Mouse (Mus musculus) left cerebral cortex, postnatal 10 days (tissue): ENCODE measurements around the gene Muc13. TPM values are rescaled to one million over a fixed set of nuclear protein-coding genes. Genes with fewer than 3 reads are reported as not detected.
A peak's percentile ranks its signal among the peaks of the same experiment; 100 is the strongest.

Experiments used
- DNase-seq, 2 experiments: peaks; one replicate each; pipeline ENCODE4 v3.0.0; 2021 to 2022; ENCODE audit warnings: low spot score in 2 of 2, mixed read lengths in 1 of 2; ENCODE audit errors: extremely low spot score in 1 of 2
- intact Hi-C: fragments of 180-260 bp; cut with DNase I; formaldehyde crosslinking; loops from one replicate; pipeline ENCODE4 v1.15.1; 2025
- total RNA-seq, 2 experiments: library from RNA; stranded (reverse); gene quantifications; 2 replicates each; pipeline ENCODE4 v1.2.3; 2021

The Muc13 gene
- total RNA-seq, 2 experiments from 2014 or later = not detected

- DNase-seq = no peak
- intact Hi-C loops = no loop called here
These were observed 27.1 kb upstream of the Muc13 start for GRCm38 (mm10) chr16:33766757-33767156.

GRCm38 (mm10) chr16:33768491-33769278 lies 25.2 kb upstream of the Muc13 start:
- intact Hi-C loops = no loop called here
- DNase-seq = no peak

GRCm38 (mm10) chr16:33769848-33770247 lies 24.0 kb upstream of the Muc13 start:
- intact Hi-C loops = no loop called here
- no peak for DNase-seq

GRCm38 (mm10) chr16:33770778-33771454 lies 22.9 kb upstream of the Muc13 start:
- intact Hi-C loops = no loop called here
- DNase-seq = no peak

GRCm38 (mm10) chr16:33772809-33773208 lies 21.0 kb upstream of the Muc13 start:
- intact Hi-C loops = no loop called here
- DNase-seq = no peak

GRCm38 (mm10) chr16:33774972-33775371 lies 18.9 kb upstream of the Muc13 start:
- peak in 1 of 2 experiments; percentile 45 for DNase-seq
- intact Hi-C loops = no loop called here

GRCm38 (mm10) chr16:33775733-33776335 lies 18.0 kb upstream of the Muc13 start:
- no peak for DNase-seq
- intact Hi-C loops = no loop called here

- intact Hi-C loops = no loop called here
- DNase-seq = no peak
These were observed 16.9 kb upstream of the Muc13 start for GRCm38 (mm10) chr16:33776766-33777529.

- intact Hi-C loops = no loop called here
- DNase-seq = no peak
These were observed 16.2 kb upstream of the Muc13 start for GRCm38 (mm10) chr16:33777607-33778006.

- no peak for DNase-seq
- intact Hi-C loops = no loop called here
These were observed 11.8 kb upstream of the Muc13 start for GRCm38 (mm10) chr16:33781789-33782728.

- intact Hi-C loops = no loop called here
- DNase-seq = no peak
These were observed 11.1 kb upstream of the Muc13 start for GRCm38 (mm10) chr16:33782729-33783091.

GRCm38 (mm10) chr16:33784547-33784946 lies 9.3 kb upstream of the Muc13 start:
- DNase-seq = no peak
- intact Hi-C loops = no loop called here

GRCm38 (mm10) chr16:33785092-33785704 lies 8.6 kb upstream of the Muc13 start:
- intact Hi-C loops = no loop called here
- no peak for DNase-seq

GRCm38 (mm10) chr16:33786657-33787390 lies 7.0 kb upstream of the Muc13 start:
- DNase-seq = no peak
- intact Hi-C loops = no loop called here

GRCm38 (mm10) chr16:33795106-33795505 lies 1.3 kb downstream of the Muc13 start:
- intact Hi-C loops = no loop called here
- no peak for DNase-seq

GRCm38 (mm10) chr16:33795887-33796286 lies 2.0 kb downstream of the Muc13 start:
- intact Hi-C loops = no loop called here

GRCm38 (mm10) chr16:33796756-33797155 lies 2.9 kb downstream of the Muc13 start:
- DNase-seq = no peak
- intact Hi-C loops = no loop called here

More at GRCm38 (mm10) chr16:33795887-33796286, 2.0 kb downstream of the Muc13 start:
- DNase-seq = no peak
